ENCODE assay signal across 23 mouse cellular contexts in genomic region chr13:19874621-19875249, GRCm38 (mm10). TPM values are rescaled to one million over a fixed set of nuclear protein-coding genes. Genes with fewer than 3 reads are reported as not detected.
DNase-seq lines count a peak whose midpoint lies in the region; ATAC-seq lines count a peak whose summit lies in the region.
"Had no signal": no experiment of that assay in that cellular context is flagged by ENCODE, and none has a peak within 500 bp of the region (broad histone marks: within the 10 kb centered on the region; RNA-seq: fewer than 3 reads in every experiment).

No protein-coding gene starts in this region.

- DNase-seq in 416B (ENCODE audit: low read depth): peak; percentile 78
- no peak for DNase-seq in spleen, adult 18-20 months
- no peak for DNase-seq in urinary bladder, postnatal 10 days (ENCODE audit: low spot score)
- DNase-seq: adrenal gland, adult 8-10 months; adrenal gland, postnatal 14 days; adrenal gland, postnatal 36 days; B cell, adult 2 months; cerebellum, adult 11 months; cerebellum, adult 18-20 months; cerebellum, adult 8-10 months; cerebellum, adult 9-11 months; cerebellum, postnatal 14 days; cerebellum, postnatal 36 days; forebrain, postnatal 0 days had no signal

- peak; percentile 99 for ATAC-seq in common myeloid progenitor, adult 5-6 weeks (replicated peaks; ENCODE audit: low read depth, poor library complexity, severe bottlenecking)
- peak; percentile 64 to 69 for ATAC-seq in hematopoietic stem cell, adult 5-6 weeks (replicated peaks in 1 of 2; ENCODE audit: insufficient read depth in 1 of 2, low FRiP score in 2 of 2, low TSS enrichment in 1 of 2, low read depth in 1 of 2, poor library complexity in 2 of 2, severe bottlenecking in 2 of 2)
- peak; percentile 94 for ATAC-seq in megakaryocyte progenitor cell, adult 5-6 weeks (replicated peaks; ENCODE audit: poor library complexity)
- ATAC-seq in cerebellum, adult (ENCODE audit: insufficient number of reproducible peaks, low FRiP score, low TSS enrichment): no peak
- ATAC-seq: activated CD4-positive, CD25-positive, alpha-beta regulatory T cell, adult 4 months; CD4-positive, CD25-positive, alpha-beta regulatory T cell, adult 4 months; forebrain, embryonic 13.5 days; forebrain, embryonic 15.5 days; forebrain, postnatal 0 days; Patski had no signal

RNA-seq across cellular contexts. Expression of gene Gpr141, which starts 50.7 kb away (rescaled TPM):
- total RNA-seq in common myeloid progenitor, adult 5-6 weeks (2017): 2.8 and 2.9 TPM in 2 replicates
- 5.3 and 14.3 TPM in 2 replicates for total RNA-seq in hematopoietic stem cell, adult 5-6 weeks (2017)
- 18.1 and 20.8 TPM in 2 replicates for total RNA-seq in megakaryocyte progenitor cell, adult 5-6 weeks (2015)
- 24.5 and 24.9 TPM in 2 replicates for total RNA-seq in megakaryocyte progenitor cell, adult 5-6 weeks (2017)
